Mouse (Mus musculus) intestine, postnatal 0 days (tissue): ENCODE results near the gene Kcnk4. TPM values are rescaled to one million over a fixed set of nuclear protein-coding genes. Genes with fewer than 3 reads are reported as not detected.

Experiments
- ATAC-seq: fragments of 200-750 bp; cut with Nextera tagmentation; 2 replicates; pipeline ENCODE4 v1.8.0; 2017; ENCODE audit warnings: mild to moderate bottlenecking, moderate TSS enrichment, moderate library complexity
- H3K27ac ChIP-seq: fragments of 300-500 bp; sonication (generic); 2 replicates; pipeline ENCODE4 v1.5.1; 2014; ENCODE audit warnings: mild to moderate bottlenecking, low read depth, low read length, moderate library complexity
- H3K27me3 ChIP-seq: fragments of 300-500 bp; sonication (generic); replicated peaks from 2 replicates; pipeline ENCODE4 v1.6.1; 2014; ENCODE audit warnings: low read length, mixed read lengths; ENCODE audit not compliant: control insufficient read depth, insufficient read depth
- H3K36me3 ChIP-seq: fragments of 300-500 bp; sonication (generic); 2 replicates; pipeline ENCODE4 v1.6.1; 2014; ENCODE audit warnings: mild to moderate bottlenecking, moderate library complexity; ENCODE audit not compliant: control insufficient read depth, insufficient read depth
- H3K4me1 ChIP-seq: fragments of 300-500 bp; sonication (generic); replicated peaks from 2 replicates; pipeline ENCODE4 v1.6.1; 2014; ENCODE audit warnings: antibody characterized with exemption, low read length, mixed read lengths; ENCODE audit not compliant: control insufficient read depth, insufficient read depth
- H3K4me2 ChIP-seq: fragments of 300-500 bp; sonication (generic); replicated peaks from 2 replicates; pipeline ENCODE4 v1.6.1; 2014; ENCODE audit warnings: low read depth, mild to moderate bottlenecking, moderate library complexity
- H3K4me3 ChIP-seq: fragments of 300-500 bp; sonication (generic); 2 replicates; pipeline ENCODE4 v1.5.1; 2014; ENCODE audit warnings: low read depth, low read length
- H3K9ac ChIP-seq: fragments of 300-500 bp; sonication (generic); 2 replicates; pipeline ENCODE4 v1.6.1; 2014; ENCODE audit warnings: mild to moderate bottlenecking, low read depth, low read length
- H3K9me3 ChIP-seq: fragments of 300-500 bp; sonication (generic); 2 replicates; pipeline ENCODE4 v1.6.1; 2016; ENCODE audit warnings: mixed run types; ENCODE audit not compliant: control insufficient read depth
- CTCF ChIP-seq: sonication (generic); IDR thresholded peaks from 2 replicates; pipeline ENCODE4 v1.5.1; 2016; ENCODE audit warnings: low read depth, mild to moderate bottlenecking, control low read depth, antibody characterized with exemption, moderate library complexity
- WGBS: fragments of 180-500 bp; shearing (Covaris S2); extraction: QIAGEN DNeasy Blood & Tissue Kit; methylation state at CpG from one replicate; pipeline ENCODE4 v1.1.7; 2014; 5-methylcytosine and 5-hydroxymethylcytosine counted together
- polyA plus RNA-seq: library from polyadenylated mRNA; unstranded; fragments of >200 nt; fragmentation: Nextera tagmentation; extraction: Ambion mirVana; gene quantifications from 2 replicates; pipeline ENCODE4 v1.2.1, GENCODE M21; 2015

Gene Kcnk4
- polyA plus RNA-seq, 1 experiment from 2014 or later: 0.38 TPM

- ATAC-seq: no peak
- Histone ChIP-seq H3K27ac (no peak overlapping the region), H3K36me3 (peaks cover 8% of the 10 kb centered on the region; the same call in 1 of the 2 replicates), H3K4me1 (peaks cover 14% of the 10 kb centered on the region), H3K9me3 (no peaks in the 10 kb centered on the region), H3K4me2 (peak overlapping the region; percentile 88), H3K4me3 (peak overlapping the region; percentile 59), H3K9ac (no peak overlapping the region), H3K27me3 (no peaks in the 10 kb centered on the region)
- TF ChIP-seq CTCF: no peak
- WGBS: 38% methylated on average over 12 of the region's 12 CpGs
Observed at GRCm38 (mm10) chr19:6973581-6974190, 39.4 kb upstream of the Kcnk4 start.

- no peak overlapping the region for H3K9ac ChIP-seq
- no peaks in the 10 kb centered on the region for H3K9me3 ChIP-seq
- peaks cover 7% of the 10 kb centered on the region; the same call in 1 of the 2 replicates for H3K36me3 ChIP-seq
- no peak overlapping the region for H3K4me3 ChIP-seq
- no peak for ATAC-seq
- peak overlapping the region; percentile 21; the same call in 1 of the 2 replicates for H3K27ac ChIP-seq
- WGBS: 72% methylated on average over 13 of the region's 13 CpGs
- TF ChIP-seq CTCF: no peak
- H3K27me3 ChIP-seq: no peaks in the 10 kb centered on the region
- H3K4me2 ChIP-seq: no peak overlapping the region
- H3K4me1 ChIP-seq: peaks cover 14% of the 10 kb centered on the region
Observed at GRCm38 (mm10) chr19:6972247-6972917, 38.1 kb upstream of the Kcnk4 start.

GRCm38 (mm10) chr19:6971644-6972043 is 37.3 kb upstream of the Kcnk4 start:
- TF ChIP-seq CTCF: no peak
- WGBS: 22% methylated on average over 6 of the region's 6 CpGs

GRCm38 (mm10) chr19:6970460-6971085 is 36.3 kb upstream of the Kcnk4 start:
- WGBS: 14% methylated on average over 11 of the region's 11 CpGs
- ATAC-seq: no peak

More at GRCm38 (mm10) chr19:6971644-6972043, 37.3 kb upstream of the Kcnk4 start:
- Histone ChIP-seq H3K4me3 (no peak overlapping the region), H3K27me3 (no peaks in the 10 kb centered on the region), H3K9me3 (no peaks in the 10 kb centered on the region), H3K4me1 (peaks cover 14% of the 10 kb centered on the region), H3K9ac (no peak overlapping the region), H3K27ac (no peak overlapping the region), H3K36me3 (peaks cover 3% of the 10 kb centered on the region; the same call in 1 of the 2 replicates), H3K4me2 (no peak overlapping the region; the same call in 1 of the 2 replicates)
- no peak for ATAC-seq

GRCm38 (mm10) chr19:6969665-6970381 is 35.5 kb upstream of the Kcnk4 start:
- peak; percentile 78 for TF ChIP-seq CTCF
- Histone ChIP-seq H3K36me3 (peaks cover 19% of the 10 kb centered on the region), H3K4me2 (peak overlapping the region; percentile 83), H3K4me3 (peak overlapping the region; percentile 82), H3K27me3 (no peaks in the 10 kb centered on the region), H3K27ac (peak overlapping the region; percentile 95), H3K9ac (peak overlapping the region; percentile 88), H3K9me3 (no peaks in the 10 kb centered on the region), H3K4me1 (peaks cover 17% of the 10 kb centered on the region)
- ATAC-seq: peak; percentile 58
- WGBS: under 1% methylated on average over 55 of the region's 55 CpGs

More at GRCm38 (mm10) chr19:6970460-6971085, 36.3 kb upstream of the Kcnk4 start:
- H3K27me3 ChIP-seq: no peaks in the 10 kb centered on the region
- TF ChIP-seq CTCF: no peak
- H3K27ac ChIP-seq: peak overlapping the region; percentile 64
- H3K9ac ChIP-seq: peak overlapping the region; percentile 88
- peaks cover 14% of the 10 kb centered on the region for H3K4me1 ChIP-seq
- H3K9me3 ChIP-seq: no peaks in the 10 kb centered on the region
- H3K36me3 ChIP-seq: peaks cover 12% of the 10 kb centered on the region
- peak overlapping the region; percentile 82 for H3K4me3 ChIP-seq
- H3K4me2 ChIP-seq: peak overlapping the region; percentile 83
